Mouse (Mus musculus): ENCODE results near the gene Lepr. TPM values are rescaled to one million over a fixed set of nuclear protein-coding genes. Genes with fewer than 3 reads are reported as not detected.
"Not testable (repeated sequence)": the region's sequence is repeated elsewhere in the genome, so short reads cannot be mapped to it uniquely, and the experiment has no call there.

The Lepr gene
- polyA plus RNA-seq, 1 experiment from 2014 or later, result 3.0 TPM

DNA sequence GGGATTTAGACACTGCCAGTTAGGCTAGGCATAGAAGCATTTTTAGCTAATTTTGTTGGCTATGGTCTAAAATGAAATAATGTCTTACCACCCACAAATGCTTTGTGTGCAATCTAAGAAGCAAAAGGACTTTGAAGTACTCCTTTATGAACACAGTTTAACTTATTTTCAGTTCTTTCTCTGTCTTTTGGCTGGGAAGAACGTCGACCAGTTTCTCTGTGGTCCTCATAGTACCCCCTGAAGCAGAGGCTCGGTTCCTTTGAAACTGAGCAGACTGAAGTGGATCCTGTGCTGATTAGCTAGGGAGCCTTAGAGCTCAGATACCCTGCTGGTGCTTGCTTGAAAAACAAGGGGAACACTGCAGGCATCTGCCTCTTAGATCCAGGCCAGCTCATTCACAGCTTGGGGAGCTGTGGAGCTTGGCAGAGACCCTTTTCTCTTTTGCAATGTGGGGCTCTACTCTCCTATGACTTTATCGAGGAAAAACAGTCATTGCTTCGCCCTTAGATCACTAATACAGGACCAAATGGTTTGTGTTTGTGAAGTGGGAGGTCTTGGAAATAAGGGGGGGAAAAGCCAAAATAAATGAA lies 1.9 kb downstream of the Lepr start:
- Histone ChIP-seq H3K4me2 (no peak overlapping the region), H3K27ac (no peak overlapping the region), H3K36me3 (no peaks in the 10 kb centered on the region), H3K4me3 (replicated peaks) (no peak overlapping the region), H3K9me3 (no peaks in the 10 kb centered on the region), H3K27me3 (replicated peaks) (0 out of 2 replicates have a peak, but pooled peaks cover 7% of the 10 kb centered on the region), H3K9ac (no peak overlapping the region), H3K4me1 (peaks cover 6% of the 10 kb centered on the region; the same call in 1 of the 2 replicates)
- no peak for ATAC-seq (ENCODE audit: insufficient read depth, low FRiP score, low read depth)
- 21% methylated on average over 5 of the region's 5 CpGs for WGBS

DNA sequence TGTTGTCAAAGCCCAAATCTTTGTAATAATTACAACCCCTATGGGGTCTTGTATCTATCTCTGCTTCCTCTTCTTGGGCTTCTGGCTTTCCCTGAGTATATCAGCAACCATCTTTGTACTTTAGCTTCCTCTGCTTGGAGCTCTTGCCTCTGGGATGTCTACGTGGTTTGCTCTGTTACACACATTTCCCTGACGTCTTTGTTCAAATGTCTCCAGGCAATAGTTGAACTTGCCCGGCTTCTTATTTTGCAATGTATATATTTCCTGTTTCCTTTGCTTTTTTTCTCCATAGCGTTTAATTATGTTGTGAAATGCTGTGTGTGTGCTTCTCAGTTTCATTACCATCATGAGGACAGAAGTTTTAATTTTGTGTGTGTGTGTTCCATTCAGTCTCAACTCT lies 4.5 kb downstream of the Lepr start:
- no peak overlapping the region for H3K4me3 ChIP-seq (replicated peaks)

DNA sequence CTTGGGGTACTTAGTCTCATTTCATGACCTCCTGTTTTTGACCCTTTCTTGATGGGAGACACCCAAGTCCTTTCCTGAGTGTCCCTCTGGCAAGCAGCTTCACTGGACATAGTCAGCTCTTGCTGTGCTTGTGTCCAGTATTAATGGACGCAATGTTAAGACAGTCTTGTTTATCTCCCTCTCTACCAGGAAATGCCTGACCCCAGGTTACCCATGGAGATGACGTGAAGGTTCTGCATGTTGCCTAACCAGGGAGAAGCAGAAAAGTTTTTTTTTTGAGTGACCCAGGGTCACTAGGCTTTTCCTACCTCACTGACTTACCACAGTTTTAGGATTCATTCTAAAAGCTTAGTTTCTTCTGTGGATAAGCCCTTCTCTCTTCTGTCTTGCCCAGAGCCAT lies 24.8 kb downstream of the Lepr start:
- Histone ChIP-seq H3K9ac (no peak overlapping the region), H3K36me3 (no peaks in the 10 kb centered on the region), H3K9me3 (no peaks in the 10 kb centered on the region), H3K4me1 (no peaks in the 10 kb centered on the region), H3K27me3 (replicated peaks) (no peaks in the 10 kb centered on the region), H3K4me3 (replicated peaks) (no peak overlapping the region), H3K4me2 (no peak overlapping the region), H3K27ac (no peak overlapping the region)
- 73% methylated on average over 2 of the region's 2 CpGs for WGBS
- ATAC-seq (ENCODE audit: insufficient read depth, low FRiP score, low read depth), result no peak

More for the DNA sequence above, 4.5 kb downstream of the Lepr start:
- Histone ChIP-seq H3K9ac (no peak overlapping the region), H3K4me2 (no peak overlapping the region), H3K27me3 (replicated peaks) (0 out of 2 replicates have a peak, but pooled peaks cover 4% of the 10 kb centered on the region), H3K27ac (no peak overlapping the region), H3K4me1 (peaks cover 6% of the 10 kb centered on the region; the same call in 1 of the 2 replicates), H3K9me3 (no peaks in the 10 kb centered on the region), H3K36me3 (no peaks in the 10 kb centered on the region)
- 70% methylated on average over 4 of the region's 4 CpGs for WGBS
- ATAC-seq (ENCODE audit: insufficient read depth, low FRiP score, low read depth), result no peak

DNA sequence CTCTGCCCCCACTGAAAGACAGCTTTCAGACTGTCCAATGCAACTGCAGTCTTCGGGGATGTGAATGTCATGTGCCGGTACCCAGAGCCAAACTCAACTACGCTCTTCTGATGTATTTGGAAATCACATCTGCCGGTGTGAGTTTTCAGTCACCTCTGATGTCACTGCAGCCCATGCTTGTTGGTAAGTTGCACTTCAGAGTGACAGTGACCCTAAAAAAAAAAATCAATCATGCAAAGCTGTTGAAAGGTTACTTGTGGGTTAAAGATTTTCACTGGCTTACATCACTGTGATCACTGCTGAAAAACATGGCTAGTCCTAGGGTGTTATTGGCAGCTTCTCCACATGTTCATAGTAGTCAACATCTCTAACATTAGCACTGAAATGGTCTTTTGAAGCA lies 28.3 kb downstream of the Lepr start:
- Histone ChIP-seq H3K27me3 (replicated peaks) (no peaks in the 10 kb centered on the region), H3K36me3 (no peaks in the 10 kb centered on the region), H3K4me1 (no peaks in the 10 kb centered on the region), H3K9ac (no peak overlapping the region), H3K4me3 (replicated peaks) (no peak overlapping the region), H3K27ac (no peak overlapping the region), H3K4me2 (no peak overlapping the region), H3K9me3 (no peaks in the 10 kb centered on the region)
- WGBS, result 89% methylated on average over 4 of the region's 4 CpGs
- ATAC-seq (ENCODE audit: insufficient read depth, low FRiP score, low read depth), result no peak

DNA sequence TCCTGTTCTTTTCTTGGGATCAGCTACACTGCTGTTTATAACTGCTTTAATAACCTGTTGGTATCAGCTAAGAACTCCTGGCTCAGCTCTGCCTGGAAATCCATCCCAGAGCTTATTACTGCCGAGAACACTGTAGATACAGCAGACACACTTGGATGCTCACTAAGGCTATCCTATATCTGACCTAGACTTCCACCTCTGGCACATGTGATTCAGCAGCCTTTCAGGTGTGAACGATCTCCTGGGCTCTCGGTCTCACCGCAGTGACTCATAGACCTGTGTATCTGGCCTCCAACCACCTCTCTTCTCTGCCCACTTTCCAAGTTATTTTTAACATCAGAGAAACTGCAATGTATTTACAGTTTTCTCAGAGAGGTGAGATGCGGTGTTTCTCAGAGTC lies 43.3 kb downstream of the Lepr start:
- ATAC-seq (ENCODE audit: insufficient read depth, low FRiP score, low read depth), result no peak
- H3K9ac ChIP-seq, result no peak overlapping the region
- 84% methylated on average over 5 of the region's 5 CpGs for WGBS

DNA sequence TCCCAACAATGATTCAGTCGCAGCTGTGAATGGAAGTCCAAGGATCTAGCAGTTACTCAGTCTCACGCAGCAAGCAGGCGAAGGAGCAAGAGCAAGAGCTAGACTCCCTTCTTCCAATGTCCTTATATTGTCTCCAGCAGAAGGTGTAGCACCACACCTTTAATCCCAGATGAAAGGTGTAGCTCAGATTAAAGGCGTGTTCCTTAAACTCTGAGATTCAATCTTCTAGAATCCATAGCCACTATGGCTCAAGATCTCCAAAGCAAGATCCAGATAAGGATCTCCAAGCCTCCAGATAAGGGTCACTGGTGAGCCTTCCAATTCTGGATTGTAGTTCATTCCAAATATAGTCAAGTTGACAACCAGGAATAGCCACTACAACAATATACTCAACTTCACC lies 126.7 kb downstream of the Lepr start, which contains the start of gene B020004J07Rik:
Gene B020004J07Rik (minus strand): TSS at position 101 of the 400 bp plus-strand sequence.
- H3K4me1 ChIP-seq; ATAC-seq (ENCODE audit: insufficient read depth, low FRiP score, low read depth): not testable (repeated sequence)
- 94% methylated on average over 4 of the region's 4 CpGs for WGBS

More for the DNA sequence above, 43.3 kb downstream of the Lepr start:
- Histone ChIP-seq H3K4me3 (replicated peaks) (no peak overlapping the region), H3K9me3 (no peaks in the 10 kb centered on the region), H3K4me1 (no peaks in the 10 kb centered on the region), H3K4me2 (no peak overlapping the region), H3K27ac (no peak overlapping the region), H3K36me3 (no peaks in the 10 kb centered on the region), H3K27me3 (replicated peaks) (no peaks in the 10 kb centered on the region)

DNA sequence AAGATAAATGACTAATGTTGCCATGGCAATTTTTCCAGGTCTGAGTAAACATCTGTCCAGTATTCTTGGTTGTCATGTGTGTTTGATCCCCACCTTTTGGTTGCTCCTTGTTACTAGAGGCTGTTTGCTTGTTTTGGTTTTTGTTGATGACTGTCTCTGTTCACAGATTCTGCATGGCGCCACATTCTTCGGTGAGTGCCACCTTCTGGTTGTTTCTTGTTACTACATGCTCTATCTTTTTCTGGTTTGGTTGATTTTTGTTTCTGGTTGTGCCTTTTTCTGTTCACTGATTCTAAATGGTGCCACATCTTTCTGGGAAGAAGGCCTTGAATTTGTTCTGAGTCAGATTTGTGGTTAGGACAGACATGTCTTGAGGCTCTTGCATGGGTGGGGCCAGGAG lies 133.7 kb downstream of the Lepr start:
- no peak overlapping the region for H3K27ac ChIP-seq
- ATAC-seq (ENCODE audit: insufficient read depth, low FRiP score, low read depth), result no peak
- WGBS, result 64% methylated on average over 2 of the region's 2 CpGs

More for the DNA sequence above, 126.7 kb downstream of the Lepr start, which contains the start of gene B020004J07Rik:
- not testable (repeated sequence) for H3K4me3 ChIP-seq (replicated peaks); H3K27me3 ChIP-seq (replicated peaks); H3K9ac ChIP-seq; H3K4me2 ChIP-seq; H3K36me3 ChIP-seq; H3K27ac ChIP-seq; H3K9me3 ChIP-seq

DNA sequence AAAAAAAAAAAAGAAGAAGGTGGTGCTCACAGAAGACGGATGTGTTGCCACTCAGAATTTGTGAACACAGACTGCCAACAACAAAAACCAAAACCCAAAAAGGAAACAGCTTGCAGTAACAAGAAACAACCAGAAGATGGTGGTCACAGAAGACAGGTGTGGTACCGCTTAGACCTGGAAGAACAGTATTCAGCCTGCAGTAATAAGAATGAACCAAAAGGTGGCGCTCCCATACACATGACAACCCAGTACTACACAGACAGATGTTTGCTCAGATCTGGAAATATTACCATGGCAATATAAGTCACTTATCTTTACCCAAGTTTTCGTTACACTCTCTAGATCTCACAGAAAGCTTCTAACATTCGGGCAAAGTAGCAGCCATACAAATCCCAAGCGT lies 143.7 kb downstream of the Lepr start:
- no peak for ATAC-seq (ENCODE audit: insufficient read depth, low FRiP score, low read depth)

More for the DNA sequence above, 133.7 kb downstream of the Lepr start:
- Histone ChIP-seq H3K4me1 (no peaks in the 10 kb centered on the region), H3K4me3 (replicated peaks) (no peak overlapping the region), H3K4me2 (no peak overlapping the region), H3K27me3 (replicated peaks) (no peaks in the 10 kb centered on the region), H3K9me3 (no peaks in the 10 kb centered on the region), H3K9ac (no peak overlapping the region), H3K36me3 (no peaks in the 10 kb centered on the region)

DNA sequence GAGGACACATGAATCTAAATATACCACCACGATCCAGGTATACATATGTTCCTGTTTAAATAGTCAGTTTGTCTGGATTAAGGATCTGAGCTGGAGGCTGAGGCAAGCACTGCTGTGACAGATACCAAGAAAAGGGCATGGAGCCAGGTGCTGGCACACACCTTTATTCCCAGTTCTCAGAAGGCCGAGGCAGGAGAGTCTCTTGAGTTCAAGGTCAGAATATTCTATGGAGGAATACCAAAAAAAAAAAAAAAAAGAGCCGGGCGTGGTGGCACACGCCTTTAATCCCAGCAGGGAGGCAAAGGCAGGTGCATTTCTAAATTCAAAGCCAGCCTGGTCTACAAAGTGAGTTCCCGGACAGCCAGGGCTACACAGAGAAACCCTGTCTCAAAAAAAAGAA lies 145.1 kb downstream of the Lepr start:
- WGBS, result 90% methylated on average over 6 of the region's 6 CpGs
- no peak overlapping the region for H3K9ac ChIP-seq
- H3K4me1 ChIP-seq, result no peaks in the 10 kb centered on the region
- no peaks in the 10 kb centered on the region for H3K27me3 ChIP-seq (replicated peaks)
- ATAC-seq (ENCODE audit: insufficient read depth, low FRiP score, low read depth), result no peak
- H3K27ac ChIP-seq, result no peak overlapping the region
- H3K4me3 ChIP-seq (replicated peaks), result no peak overlapping the region
- no peaks in the 10 kb centered on the region for H3K9me3 ChIP-seq
- no peaks in the 10 kb centered on the region for H3K36me3 ChIP-seq
- no peak overlapping the region for H3K4me2 ChIP-seq

More for the DNA sequence above, 143.7 kb downstream of the Lepr start:
- H3K9ac ChIP-seq, result no peak overlapping the region
- no peak overlapping the region for H3K27ac ChIP-seq
- H3K9me3 ChIP-seq, result no peaks in the 10 kb centered on the region
- no peak overlapping the region for H3K4me2 ChIP-seq
- no peaks in the 10 kb centered on the region for H3K27me3 ChIP-seq (replicated peaks)
- H3K36me3 ChIP-seq, result no peaks in the 10 kb centered on the region
- WGBS, result 44% methylated on average over 6 of the region's 6 CpGs
- H3K4me3 ChIP-seq (replicated peaks), result no peak overlapping the region
- no peaks in the 10 kb centered on the region for H3K4me1 ChIP-seq

Other genes with a start within 250 kb of the Lepr start
- gene Dnajc6, start 220.8 kb upstream of the Lepr start, polyA plus RNA-seq (2015; fragmentation: Nextera tagmentation; extraction: Ambion mirVana), result 1.7 and 2.0 TPM in 2 replicates
- gene Leprot, start 69.7 kb upstream of the Lepr start, polyA plus RNA-seq (2015; fragmentation: Nextera tagmentation; extraction: Ambion mirVana), result 86.9 and 87.0 TPM in 2 replicates
- gene B020004J07Rik, start 126.6 kb downstream of the Lepr start, polyA plus RNA-seq (2015; fragmentation: Nextera tagmentation; extraction: Ambion mirVana), result not detected in 2 replicates
- not detected in 2 replicates for gene C130073F10Rik, start 176.4 kb downstream of the Lepr start, polyA plus RNA-seq (2015; fragmentation: Nextera tagmentation; extraction: Ambion mirVana)
- gene Gm12800, start 191.7 kb downstream of the Lepr start, polyA plus RNA-seq (2015; fragmentation: Nextera tagmentation; extraction: Ambion mirVana), result not detected in 2 replicates
- not detected in 2 replicates for gene Gm12794, start 223.0 kb downstream of the Lepr start, polyA plus RNA-seq (2015; fragmentation: Nextera tagmentation; extraction: Ambion mirVana)